Comparison of ENCODE assay signal across 37 mouse cellular contexts in genomic region chr4:104855216-104855615, GRCm38 (mm10). TPM values are rescaled to one million over a fixed set of nuclear protein-coding genes. Genes with fewer than 3 reads are reported as not detected.
"Had no signal": no experiment of that assay in that cellular context is flagged by ENCODE, and none has a peak within 500 bp of the region (broad histone marks: within the 10 kb centered on the region; RNA-seq: fewer than 3 reads in every experiment).

No protein-coding gene starts in this region.

- H3K9ac ChIP-seq: embryonic facial prominence, embryonic 12.5 days; embryonic facial prominence, embryonic 13.5 days; embryonic facial prominence, embryonic 15.5 days; forebrain, embryonic 12.5 days; forebrain, embryonic 13.5 days; forebrain, embryonic 15.5 days; forebrain, postnatal 0 days had no signal

- H3K27me3 ChIP-seq: embryonic facial prominence, embryonic 12.5 days; embryonic facial prominence, embryonic 13.5 days; embryonic facial prominence, embryonic 15.5 days; forebrain, embryonic 12.5 days; forebrain, embryonic 13.5 days; forebrain, embryonic 15.5 days had no signal

- ATAC-seq: forebrain, embryonic 13.5 days; forebrain, embryonic 14.5 days; forebrain, embryonic 15.5 days; forebrain, embryonic 16.5 days; forebrain, postnatal 0 days had no signal

- DNase-seq: cerebellum, postnatal 10 days; cerebellum, postnatal 14 days; cerebellum, postnatal 25 days; cerebellum, postnatal 36 days; embryo, embryonic 11 days; forebrain, postnatal 0 days; gastrocnemius, adult 2 months; gastrocnemius, postnatal 10 days; gastrocnemius, postnatal 14 days; gastrocnemius, postnatal 25 days; gastrocnemius, postnatal 36 days; heart, adult 18-20 months; heart, adult 2 months had no signal

- H3K9me3 ChIP-seq: embryonic facial prominence, embryonic 10.5 days; embryonic facial prominence, embryonic 12.5 days; embryonic facial prominence, embryonic 13.5 days; embryonic facial prominence, embryonic 15.5 days; forebrain, embryonic 10.5 days; forebrain, embryonic 12.5 days; forebrain, embryonic 13.5 days; forebrain, embryonic 15.5 days; heart, embryonic 10.5 days had no signal

- H3K27ac ChIP-seq: embryonic facial prominence, embryonic 10.5 days; embryonic facial prominence, embryonic 12.5 days; embryonic facial prominence, embryonic 13.5 days; embryonic facial prominence, embryonic 15.5 days; forebrain, embryonic 10.5 days; forebrain, embryonic 12.5 days; forebrain, embryonic 13.5 days; forebrain, embryonic 15.5 days; gastrocnemius, adult 2 months; heart, adult 2 months; heart, embryonic 10.5 days had no signal

- H3K4me1 ChIP-seq: embryonic facial prominence, embryonic 10.5 days; embryonic facial prominence, embryonic 12.5 days; embryonic facial prominence, embryonic 13.5 days; embryonic facial prominence, embryonic 15.5 days; forebrain, embryonic 10.5 days; forebrain, embryonic 12.5 days; forebrain, embryonic 13.5 days; forebrain, embryonic 15.5 days; heart, embryonic 10.5 days had no signal

- H3K4me2 ChIP-seq: embryonic facial prominence, embryonic 12.5 days; embryonic facial prominence, embryonic 13.5 days; embryonic facial prominence, embryonic 15.5 days; forebrain, embryonic 12.5 days; forebrain, embryonic 13.5 days; forebrain, embryonic 15.5 days had no signal

- H3K36me3 ChIP-seq: embryonic facial prominence, embryonic 10.5 days; embryonic facial prominence, embryonic 12.5 days; embryonic facial prominence, embryonic 13.5 days; embryonic facial prominence, embryonic 15.5 days; forebrain, embryonic 10.5 days; forebrain, embryonic 12.5 days; forebrain, embryonic 15.5 days; heart, embryonic 10.5 days had no signal

- H3K4me3 ChIP-seq: embryonic facial prominence, embryonic 10.5 days; embryonic facial prominence, embryonic 12.5 days; embryonic facial prominence, embryonic 13.5 days; embryonic facial prominence, embryonic 15.5 days; erythroblast, embryonic 14.5 days; forebrain, embryonic 10.5 days; forebrain, embryonic 12.5 days; forebrain, embryonic 13.5 days; forebrain, embryonic 15.5 days; gastrocnemius, adult 2 months; heart, adult 2 months; heart, embryonic 10.5 days had no signal

RNA-seq across cellular contexts. Expression of gene Gm17662, which starts 1.9 kb away (rescaled TPM):
- total RNA-seq: common myeloid progenitor, adult 5-6 weeks; forebrain, postnatal 0 days; gastrocnemius, adult 18-20 months; gastrocnemius, adult 2 months; gastrocnemius, adult 8-10 months; gastrocnemius, postnatal 10 days; gastrocnemius, postnatal 14 days; gastrocnemius, postnatal 25 days; gastrocnemius, postnatal 36 days; gastrocnemius, postnatal 4 days; granulocyte monocyte progenitor cell, adult 5-6 weeks; heart, adult 18-20 months; heart, adult 2 months; heart, adult 8-10 months had no signal
- polyA plus RNA-seq: cortical plate, adult 2 months; embryonic facial prominence, embryonic 10.5 days; embryonic facial prominence, embryonic 11.5 days; embryonic facial prominence, embryonic 12.5 days; embryonic facial prominence, embryonic 13.5 days; embryonic facial prominence, embryonic 14.5 days; embryonic facial prominence, embryonic 15.5 days; erythroblast, embryonic 14.5 days; forebrain, embryonic 10.5 days; forebrain, embryonic 11.5 days; forebrain, embryonic 12.5 days; forebrain, embryonic 13.5 days; forebrain, embryonic 14.5 days; forebrain, embryonic 15.5 days; forebrain, embryonic 16.5 days; forebrain, postnatal 0 days; frontal cortex, adult 2 months; gonadal fat pad, adult 2 months; heart, adult 2 months; heart, embryonic 10.5 days had no signal

RNA-seq across cellular contexts. Expression of gene C8a, which starts 21.0 kb away (rescaled TPM):
- total RNA-seq: common myeloid progenitor, adult 5-6 weeks; forebrain, postnatal 0 days; gastrocnemius, adult 2 months; gastrocnemius, adult 8-10 months; gastrocnemius, postnatal 10 days; gastrocnemius, postnatal 14 days; gastrocnemius, postnatal 25 days; gastrocnemius, postnatal 36 days; granulocyte monocyte progenitor cell, adult 5-6 weeks; heart, adult 18-20 months; heart, adult 2 months; heart, adult 8-10 months had no signal
- polyA plus RNA-seq: embryonic facial prominence, embryonic 10.5 days; embryonic facial prominence, embryonic 11.5 days; embryonic facial prominence, embryonic 12.5 days; embryonic facial prominence, embryonic 13.5 days; embryonic facial prominence, embryonic 14.5 days; embryonic facial prominence, embryonic 15.5 days; erythroblast, embryonic 14.5 days; forebrain, embryonic 10.5 days; forebrain, embryonic 11.5 days; forebrain, embryonic 12.5 days; forebrain, embryonic 13.5 days; forebrain, embryonic 14.5 days; forebrain, embryonic 15.5 days; forebrain, embryonic 16.5 days; forebrain, postnatal 0 days; heart, adult 2 months had no signal

RNA-seq across cellular contexts. Expression of gene Fyb2, which starts 58.0 kb away (rescaled TPM):
- total RNA-seq: common myeloid progenitor, adult 5-6 weeks; granulocyte monocyte progenitor cell, adult 5-6 weeks; heart, adult 18-20 months; heart, adult 2 months had no signal
- polyA plus RNA-seq: erythroblast, embryonic 14.5 days; forebrain, embryonic 14.5 days; heart, adult 2 months had no signal
